Mouse (Mus musculus): Measurements from ENCODE around the gene Gpr171. TPM values are rescaled to one million over a fixed set of nuclear protein-coding genes. Genes with fewer than 3 reads are reported as not detected.
"Not testable (repeated sequence)": the region's sequence is repeated elsewhere in the genome, so short reads cannot be mapped to it uniquely, and the experiment has no call there.

Gene Gpr171
- polyA plus RNA-seq, 1 experiment from 2014 or later = 1.2 TPM

GRCm38 (mm10) chr3:59078585-59078984 is 23.0 kb downstream of the Gpr171 start:
- Histone ChIP-seq H3K27ac (ENCODE audit: low read depth) (no peak overlapping the region), H3K27me3 (replicated peaks; ENCODE audit: control insufficient read depth, insufficient read depth, low read length) (no peaks in the 10 kb centered on the region), H3K4me1 (replicated peaks; ENCODE audit: control insufficient read depth, insufficient read depth, low read length) (0 out of 2 replicates have a peak, but pooled peaks cover 4% of the 10 kb centered on the region), H3K4me2 (ENCODE audit: low read length) (no peak overlapping the region), H3K9me3 (ENCODE audit: control insufficient read depth, low read length) (no peaks in the 10 kb centered on the region), H3K9ac (ENCODE audit: low read length) (no peak overlapping the region), H3K4me3 (ENCODE audit: low read depth, low read length) (no peak overlapping the region), H3K36me3 (ENCODE audit: control insufficient read depth, insufficient read depth, low read length) (no peaks in the 10 kb centered on the region)
- DNase-seq (ENCODE audit: low spot score) (no peak), ATAC-seq (replicated peaks; ENCODE audit: low FRiP score, low TSS enrichment, low read depth) (no peak)
- WGBS = 56% methylated on average over 11 of the region's 11 CpGs

- 47% methylated on average over 4 of the region's 4 CpGs for WGBS
- no peaks in the 10 kb centered on the region for H3K27me3 ChIP-seq (replicated peaks; ENCODE audit: control insufficient read depth, insufficient read depth, low read length)
- DNase-seq (ENCODE audit: low spot score) (no peak), ATAC-seq (replicated peaks; ENCODE audit: low FRiP score, low TSS enrichment, low read depth) (no peak)
- no peak overlapping the region for H3K4me3 ChIP-seq (ENCODE audit: low read depth, low read length)
- H3K9ac ChIP-seq (ENCODE audit: low read length) = no peak overlapping the region
- no peaks in the 10 kb centered on the region for H3K36me3 ChIP-seq (ENCODE audit: control insufficient read depth, insufficient read depth, low read length)
- no peak overlapping the region for H3K27ac ChIP-seq (ENCODE audit: low read depth)
- no peaks in the 10 kb centered on the region for H3K9me3 ChIP-seq (ENCODE audit: control insufficient read depth, low read length)
- no peak overlapping the region for H3K4me2 ChIP-seq (ENCODE audit: low read length)
- 0 out of 2 replicates have a peak, but pooled peaks cover 4% of the 10 kb centered on the region for H3K4me1 ChIP-seq (replicated peaks; ENCODE audit: control insufficient read depth, insufficient read depth, low read length)
Observed at GRCm38 (mm10) chr3:59077278-59077677, 24.3 kb downstream of the Gpr171 start.

- H3K4me2 ChIP-seq (ENCODE audit: low read length); H3K27ac ChIP-seq (ENCODE audit: low read depth); H3K27me3 ChIP-seq (replicated peaks; ENCODE audit: control insufficient read depth, insufficient read depth, low read length); H3K4me3 ChIP-seq (ENCODE audit: low read depth, low read length); DNase-seq (ENCODE audit: low spot score); H3K36me3 ChIP-seq (ENCODE audit: control insufficient read depth, insufficient read depth, low read length); H3K9me3 ChIP-seq (ENCODE audit: control insufficient read depth, low read length); H3K4me1 ChIP-seq (replicated peaks; ENCODE audit: control insufficient read depth, insufficient read depth, low read length); ATAC-seq (replicated peaks; ENCODE audit: low FRiP score, low TSS enrichment, low read depth); H3K9ac ChIP-seq (ENCODE audit: low read length): not testable (repeated sequence)
- WGBS = 70% methylated on average over 1 of the region's 1 CpGs
Observed at GRCm38 (mm10) chr3:59069071-59069470, 32.5 kb downstream of the Gpr171 start.

- H3K9me3 ChIP-seq (ENCODE audit: control insufficient read depth, low read length) = no peaks in the 10 kb centered on the region
- ATAC-seq (replicated peaks; ENCODE audit: low FRiP score, low TSS enrichment, low read depth) (no peak), DNase-seq (ENCODE audit: low spot score) (no peak)
- H3K27me3 ChIP-seq (replicated peaks; ENCODE audit: control insufficient read depth, insufficient read depth, low read length) = no peaks in the 10 kb centered on the region
- no peaks in the 10 kb centered on the region for H3K36me3 ChIP-seq (ENCODE audit: control insufficient read depth, insufficient read depth, low read length)
- no peak overlapping the region for H3K4me2 ChIP-seq (ENCODE audit: low read length)
- 73% methylated on average over 8 of the region's 8 CpGs for WGBS
- H3K27ac ChIP-seq (ENCODE audit: low read depth) = no peak overlapping the region
- H3K4me1 ChIP-seq (replicated peaks; ENCODE audit: control insufficient read depth, insufficient read depth, low read length) = no peaks in the 10 kb centered on the region
- no peak overlapping the region for H3K9ac ChIP-seq (ENCODE audit: low read length)
- H3K4me3 ChIP-seq (ENCODE audit: low read depth, low read length) = no peak overlapping the region
Observed at GRCm38 (mm10) chr3:59066558-59067294, 34.9 kb downstream of the Gpr171 start.

GRCm38 (mm10) chr3:59065937-59066336 is 35.7 kb downstream of the Gpr171 start:
- no peak overlapping the region for H3K9ac ChIP-seq (ENCODE audit: low read length)
- H3K36me3 ChIP-seq (ENCODE audit: control insufficient read depth, insufficient read depth, low read length) = no peaks in the 10 kb centered on the region
- H3K4me2 ChIP-seq (ENCODE audit: low read length) = no peak overlapping the region
- H3K27me3 ChIP-seq (replicated peaks; ENCODE audit: control insufficient read depth, insufficient read depth, low read length) = no peaks in the 10 kb centered on the region
- DNase-seq (ENCODE audit: low spot score) (no peak), ATAC-seq (replicated peaks; ENCODE audit: low FRiP score, low TSS enrichment, low read depth) (no peak)
- no peak overlapping the region for H3K4me3 ChIP-seq (ENCODE audit: low read depth, low read length)
- WGBS = 86% methylated on average over 3 of the region's 3 CpGs
- no peak overlapping the region for H3K27ac ChIP-seq (ENCODE audit: low read depth)
- no peaks in the 10 kb centered on the region for H3K9me3 ChIP-seq (ENCODE audit: control insufficient read depth, low read length)
- H3K4me1 ChIP-seq (replicated peaks; ENCODE audit: control insufficient read depth, insufficient read depth, low read length) = no peaks in the 10 kb centered on the region

- no peak overlapping the region for H3K4me2 ChIP-seq (ENCODE audit: low read length)
- DNase-seq (ENCODE audit: low spot score) = no peak
- no peak overlapping the region for H3K9ac ChIP-seq (ENCODE audit: low read length)
- no peak overlapping the region for H3K4me3 ChIP-seq (ENCODE audit: low read depth, low read length)
- H3K27ac ChIP-seq (ENCODE audit: low read depth) = no peak overlapping the region
- no peaks in the 10 kb centered on the region for H3K27me3 ChIP-seq (replicated peaks; ENCODE audit: control insufficient read depth, insufficient read depth, low read length)
- peak; percentile 80; the same call in 1 of the 2 replicates for ATAC-seq (replicated peaks; ENCODE audit: low FRiP score, low TSS enrichment, low read depth)
- 0 out of 2 replicates have a peak, but pooled peaks cover 4% of the 10 kb centered on the region for H3K4me1 ChIP-seq (replicated peaks; ENCODE audit: control insufficient read depth, insufficient read depth, low read length)
- no peaks in the 10 kb centered on the region for H3K36me3 ChIP-seq (ENCODE audit: control insufficient read depth, insufficient read depth, low read length)
- H3K9me3 ChIP-seq (ENCODE audit: control insufficient read depth, low read length) = no peaks in the 10 kb centered on the region
- 80% methylated on average over 4 of the region's 4 CpGs for WGBS
Observed at GRCm38 (mm10) chr3:59063431-59063830, 38.2 kb downstream of the Gpr171 start.

GRCm38 (mm10) chr3:59062141-59062540 is 39.5 kb downstream of the Gpr171 start:
- Histone ChIP-seq H3K9ac (ENCODE audit: low read length) (no peak overlapping the region), H3K9me3 (ENCODE audit: control insufficient read depth, low read length) (no peaks in the 10 kb centered on the region), H3K4me3 (ENCODE audit: low read depth, low read length) (no peak overlapping the region), H3K36me3 (ENCODE audit: control insufficient read depth, insufficient read depth, low read length) (no peaks in the 10 kb centered on the region), H3K27me3 (replicated peaks; ENCODE audit: control insufficient read depth, insufficient read depth, low read length) (no peaks in the 10 kb centered on the region), H3K4me1 (replicated peaks; ENCODE audit: control insufficient read depth, insufficient read depth, low read length) (0 out of 2 replicates have a peak, but pooled peaks cover 4% of the 10 kb centered on the region), H3K27ac (ENCODE audit: low read depth) (no peak overlapping the region), H3K4me2 (ENCODE audit: low read length) (no peak overlapping the region)
- WGBS = 63% methylated on average over 5 of the region's 5 CpGs
- DNase-seq (ENCODE audit: low spot score) (no peak), ATAC-seq (replicated peaks; ENCODE audit: low FRiP score, low TSS enrichment, low read depth) (no peak)

- no peak for DNase-seq (ENCODE audit: low spot score)
- Histone ChIP-seq H3K4me1 (replicated peaks; ENCODE audit: control insufficient read depth, insufficient read depth, low read length) (0 out of 2 replicates have a peak, but pooled peaks cover 4% of the 10 kb centered on the region), H3K27me3 (replicated peaks; ENCODE audit: control insufficient read depth, insufficient read depth, low read length) (no peaks in the 10 kb centered on the region), H3K4me2 (ENCODE audit: low read length) (no peak overlapping the region), H3K9me3 (ENCODE audit: control insufficient read depth, low read length) (no peaks in the 10 kb centered on the region), H3K4me3 (ENCODE audit: low read depth, low read length) (no peak overlapping the region), H3K27ac (ENCODE audit: low read depth) (no peak overlapping the region), H3K9ac (ENCODE audit: low read length) (no peak overlapping the region), H3K36me3 (ENCODE audit: control insufficient read depth, insufficient read depth, low read length) (no peaks in the 10 kb centered on the region)
- no peak for ATAC-seq (replicated peaks; ENCODE audit: low FRiP score, low TSS enrichment, low read depth)
- 79% methylated on average over 7 of the region's 7 CpGs for WGBS
Observed at GRCm38 (mm10) chr3:59060131-59060530, 41.5 kb downstream of the Gpr171 start.

GRCm38 (mm10) chr3:59059022-59059541 is 42.5 kb downstream of the Gpr171 start:
- peak; percentile 68; the same call in 1 of the 2 replicates for ATAC-seq (replicated peaks; ENCODE audit: low FRiP score, low TSS enrichment, low read depth)
- 2% methylated on average over 7 of the region's 7 CpGs for WGBS

More at GRCm38 (mm10) chr3:59059022-59059541, 42.5 kb downstream of the Gpr171 start:
- DNase-seq (ENCODE audit: low spot score) = peak; percentile 78
- no peak overlapping the region for H3K27ac ChIP-seq (ENCODE audit: low read depth)
- 0 out of 2 replicates have a peak, but pooled peaks cover 4% of the 10 kb centered on the region for H3K4me1 ChIP-seq (replicated peaks; ENCODE audit: control insufficient read depth, insufficient read depth, low read length)
- H3K4me3 ChIP-seq (ENCODE audit: low read depth, low read length) = no peak overlapping the region
- no peaks in the 10 kb centered on the region for H3K36me3 ChIP-seq (ENCODE audit: control insufficient read depth, insufficient read depth, low read length)
- no peaks in the 10 kb centered on the region for H3K9me3 ChIP-seq (ENCODE audit: control insufficient read depth, low read length)
- no peak overlapping the region for H3K9ac ChIP-seq (ENCODE audit: low read length)
- no peaks in the 10 kb centered on the region for H3K27me3 ChIP-seq (replicated peaks; ENCODE audit: control insufficient read depth, insufficient read depth, low read length)
- peak overlapping the region; percentile 33 for H3K4me2 ChIP-seq (ENCODE audit: low read length)
